Mouse (Mus musculus): ENCODE data around the gene Zwilch.

DNA sequence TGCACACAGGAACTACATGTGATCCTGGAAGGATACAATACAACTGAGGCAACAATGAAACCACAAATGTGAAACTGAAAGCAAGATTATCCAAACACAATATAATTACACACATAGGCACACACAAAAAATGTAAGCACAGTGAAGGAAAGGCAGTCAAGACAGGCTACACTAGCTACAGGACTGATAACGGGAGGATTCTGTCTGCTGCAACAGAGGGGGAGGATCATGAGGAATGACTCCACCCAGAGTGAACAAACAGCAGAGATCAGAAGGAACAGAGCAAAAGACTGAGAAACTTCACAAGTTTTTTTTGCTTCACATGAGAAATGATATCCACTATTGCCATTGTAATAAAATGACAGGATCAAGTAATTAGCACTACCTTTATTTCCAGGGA, 16.3 kb downstream of the Zwilch start:
- TF ChIP-seq EP300 (IDR thresholded peaks at IDR 0.05; ENCODE audit: insufficient read depth, low read depth, low read length) (no peak), CTCF (IDR thresholded peaks at IDR 0.05; ENCODE audit: low read depth, low read length) (no peak)
